In genomic region chr5:144946032-144946431, GRCm38 (mm10) we compare ENCODE assay signal across 9 mouse cellular contexts. TPM values are rescaled to one million over a fixed set of nuclear protein-coding genes. Genes with fewer than 3 reads are reported as not detected.
DNase-seq lines count a peak whose midpoint lies in the region; ATAC-seq and TF ChIP-seq lines count a peak whose summit lies in the region.
"Had no signal": no experiment of that assay in that cellular context is flagged by ENCODE, and none has a peak within 500 bp of the region (broad histone marks: within the 10 kb centered on the region; RNA-seq: fewer than 3 reads in every experiment).

No protein-coding gene starts in this region.

- DNase-seq in heart, adult 11 months = peak; percentile 92
- DNase-seq in heart, postnatal 36 days = no peak
- DNase-seq in 3134 (ENCODE audit: extremely low read depth, insufficient read length, low spot score) = peak; percentile 89
- peak; percentile 80 for DNase-seq in brain, adult 2 months (ENCODE audit: low read depth, low spot score)
- DNase-seq in heart, postnatal 0 days (ENCODE audit: low spot score) = peak; percentile 34
- DNase-seq in neural tube, embryonic 10.5 days (ENCODE audit: extremely low spot score, low spot score) = no peak
- no peak for DNase-seq in embryo, embryonic 10 days (ENCODE audit: low spot score)

- intact Hi-C loops in heart, postnatal 36 days (cut with DNase I) = no loop called here

- WGBS in heart, postnatal 0 days = 40% methylated on average over 4 of the region's 4 CpGs

- no peak for TF ChIP-seq CTCF in heart, postnatal 0 days (IDR thresholded peaks at IDR 0.05; ENCODE audit: low read depth)

- H3K27ac ChIP-seq in heart, postnatal 0 days (ENCODE audit: low read depth) = no peak overlapping the region
- H3K27ac ChIP-seq: lung, embryonic 15.5 days had no signal

- no peaks in the 10 kb centered on the region for H3K36me3 ChIP-seq in heart, postnatal 0 days (replicated peaks; ENCODE audit: control insufficient read depth, insufficient read depth, low read length)
- H3K36me3 ChIP-seq: lung, embryonic 15.5 days had no signal

- ATAC-seq in heart, postnatal 0 days (ENCODE audit: insufficient read depth, low read depth) = peak; percentile 79
- ATAC-seq in megakaryocyte-erythroid progenitor cell, adult 5-6 weeks (replicated peaks; ENCODE audit: low FRiP score, low TSS enrichment, poor library complexity, severe bottlenecking) = no peak

- H3K27me3 ChIP-seq in heart, postnatal 0 days (ENCODE audit: control insufficient read depth, insufficient read depth, low read length) = no peaks in the 10 kb centered on the region
- H3K27me3 ChIP-seq: lung, embryonic 15.5 days had no signal

- no peak overlapping the region for H3K4me2 ChIP-seq in heart, postnatal 0 days (ENCODE audit: low read depth, low read length)
- H3K4me2 ChIP-seq: lung, embryonic 15.5 days had no signal

- peaks cover 25% of the 10 kb centered on the region for H3K4me1 ChIP-seq in heart, postnatal 0 days (ENCODE audit: control insufficient read depth, insufficient read depth)

- TF ChIP-seq EP300 in heart, postnatal 0 days (IDR thresholded peaks at IDR 0.05; ENCODE audit: low read depth) = no peak

- no peak overlapping the region for H3K9ac ChIP-seq in heart, postnatal 0 days (replicated peaks; ENCODE audit: low read depth, low read length)
- H3K9ac ChIP-seq: lung, embryonic 15.5 days had no signal

- H3K4me3 ChIP-seq in heart, postnatal 0 days (ENCODE audit: low read depth, low read length) = no peak overlapping the region
- H3K4me3 ChIP-seq: lung, embryonic 15.5 days had no signal

- no peaks in the 10 kb centered on the region for H3K9me3 ChIP-seq in heart, postnatal 0 days (replicated peaks; ENCODE audit: control insufficient read depth, low read length)
- H3K9me3 ChIP-seq: lung, embryonic 15.5 days had no signal

RNA-seq across cellular contexts. Expression of gene Smurf1, which starts 19.6 kb away (rescaled TPM):
- 10 to 100 TPM; 24.6 to 27.2 TPM for total RNA-seq in heart, postnatal 36 days (2021)
- 21.3 and 29.9 TPM in 2 replicates for total RNA-seq in heart, postnatal 0 days (2014; rRNA removed; ENCODE audit: low replicate concordance)
- 7.0 and 9.1 TPM in 2 replicates for polyA plus RNA-seq in heart, postnatal 0 days (2015; fragmentation: Nextera tagmentation; extraction: Ambion mirVana)
- 1.9 and 4.1 TPM in 2 replicates for total RNA-seq in megakaryocyte-erythroid progenitor cell, adult 5-6 weeks (2014; fragmentation: Nextera tagmentation)
- 1.0 and 5.1 TPM in 2 replicates for total RNA-seq in megakaryocyte-erythroid progenitor cell, adult 5-6 weeks (2017)

Comparison
In these comparisons a context has a peak if more than half of its experiments do, and no peak if none do; other contexts are left out.
1. DNase-seq: peak in heart, adult 11 months (single experiment), 3134 (single experiment), brain, adult 2 months (single experiment) and heart, postnatal 0 days (single experiment); none in heart, postnatal 36 days (0 of 2), neural tube, embryonic 10.5 days (single experiment) and embryo, embryonic 10 days (single experiment).